Mouse (Mus musculus) G1E (cell line): ENCODE measurements at regions not wholly inside any gene's neighbourhood (a gene's known extent, or its start where the extent isn't known, plus 50 kb on each side); places are given as distances from the start of the nearest gene placed in this dataset.

Experiments
- ATAC-seq: 2 replicates; pipeline ENCODE4 v1.8.0; 2016; ENCODE audit warnings: mild to moderate bottlenecking; ENCODE audit not compliant: insufficient number of reproducible peaks, poor library complexity, low FRiP score, severe bottlenecking; ENCODE audit errors: extremely low read depth
- DNase-seq: peaks from one replicate; pipeline ENCODE4 v3.0.0; 2012; ENCODE audit warnings: low spot score
- H3K27me3 ChIP-seq: 2 replicates; pipeline ENCODE4 v1.6.1; 2012; ENCODE audit warnings: mild to moderate bottlenecking, low read length, inconsistent platforms; ENCODE audit not compliant: insufficient read depth
- H3K36me3 ChIP-seq: replicated peaks from 2 replicates; pipeline ENCODE3; 2012; ENCODE audit warnings: mild to moderate bottlenecking, inconsistent platforms
- H3K4me1 ChIP-seq: 2 replicates; pipeline ENCODE4 v1.6.1; 2012; ENCODE audit warnings: low read depth, low read length, inconsistent platforms, mixed read lengths; ENCODE audit not compliant: insufficient read depth
- H3K4me3 ChIP-seq: 2 replicates; pipeline ENCODE4 v1.5.1; 2012; ENCODE audit warnings: low read depth, mild to moderate bottlenecking, inconsistent platforms, low read length, moderate library complexity, mixed read lengths
- H3K9me3 ChIP-seq: replicated peaks from 2 replicates; pipeline ENCODE4 v1.6.1; 2012; ENCODE audit warnings: inconsistent platforms
- CTCF ChIP-seq: IDR thresholded peaks from 2 replicates; pipeline ENCODE4 v1.5.1; 2012; ENCODE audit warnings: low read depth, low read length, inconsistent platforms, mixed read lengths
- GATA1 ChIP-seq: IDR thresholded peaks from 2 replicates; pipeline ENCODE4 v1.6.1; 2012; ENCODE audit warnings: borderline replicate concordance, low read length, inconsistent platforms, mixed read lengths
- GATA2 ChIP-seq: IDR thresholded peaks from 2 replicates; pipeline ENCODE4 v1.6.1; 2012; ENCODE audit warnings: low read depth, low read length, inconsistent platforms, borderline replicate concordance
- POLR2AphosphoS5 ChIP-seq: IDR thresholded peaks from 2 replicates; pipeline ENCODE4 v1.6.1; 2012; ENCODE audit warnings: low read depth, low read length, inconsistent platforms; ENCODE audit not compliant: insufficient replicate concordance
- TAL1 ChIP-seq: conservative IDR thresholded peaks from 2 replicates; pipeline ENCODE4 v1.6.1; 2012; ENCODE audit warnings: low read depth, low read length, inconsistent platforms, mixed read lengths

GRCm38 (mm10) chr12:35287570-35287969 is 240.6 kb downstream of the Snx13 start:
- DNase-seq (no peak), ATAC-seq (no peak)
- Histone ChIP-seq H3K4me3 (no peak overlapping the region), H3K4me1 (no peaks in the 10 kb centered on the region), H3K9me3 (peaks cover 4% of the 10 kb centered on the region; the same call in 1 of the 2 replicates), H3K27me3 (no peaks in the 10 kb centered on the region), H3K36me3 (no peaks in the 10 kb centered on the region)
- no peak for TF ChIP-seq POLR2AphosphoS5
- TF ChIP-seq TAL1 = no peak
- TF ChIP-seq GATA2 = no peak
- no peak for TF ChIP-seq GATA1
- TF ChIP-seq CTCF = no peak

- Histone ChIP-seq H3K9me3 (peaks cover 3% of the 10 kb centered on the region; the same call in 1 of the 2 replicates), H3K27me3 (no peaks in the 10 kb centered on the region), H3K4me3 (no peak overlapping the region), H3K4me1 (no peaks in the 10 kb centered on the region), H3K36me3 (no peaks in the 10 kb centered on the region)
- ATAC-seq = no peak
- no peak for TF ChIP-seq GATA2
- TF ChIP-seq GATA1 = no peak
- no peak for TF ChIP-seq POLR2AphosphoS5
- TF ChIP-seq TAL1 = no peak
- no peak for TF ChIP-seq CTCF
- no peak for DNase-seq
Measured at GRCm38 (mm10) chr12:35286974-35287553, 240.1 kb downstream of the Snx13 start.

- TF ChIP-seq GATA2 (no peak), CTCF (no peak), GATA1 (no peak), POLR2AphosphoS5 (no peak), TAL1 (no peak)
- Histone ChIP-seq H3K4me3 (no peak overlapping the region), H3K27me3 (no peaks in the 10 kb centered on the region), H3K9me3 (no peaks in the 10 kb centered on the region), H3K4me1 (no peaks in the 10 kb centered on the region), H3K36me3 (no peaks in the 10 kb centered on the region)
- ATAC-seq (no peak), DNase-seq (no peak)
Measured at GRCm38 (mm10) chr12:35284345-35284744, 237.4 kb downstream of the Snx13 start.

GRCm38 (mm10) chr12:35283925-35284324 is 236.9 kb downstream of the Snx13 start:
- ATAC-seq (no peak), DNase-seq (no peak)
- Histone ChIP-seq H3K4me1 (no peaks in the 10 kb centered on the region), H3K27me3 (no peaks in the 10 kb centered on the region), H3K36me3 (no peaks in the 10 kb centered on the region), H3K4me3 (no peak overlapping the region), H3K9me3 (no peaks in the 10 kb centered on the region)
- TF ChIP-seq CTCF (no peak), POLR2AphosphoS5 (no peak), GATA1 (no peak), GATA2 (no peak), TAL1 (no peak)

- Histone ChIP-seq H3K36me3 (no peaks in the 10 kb centered on the region), H3K9me3 (no peaks in the 10 kb centered on the region), H3K27me3 (no peaks in the 10 kb centered on the region), H3K4me1 (no peaks in the 10 kb centered on the region), H3K4me3 (no peak overlapping the region)
- ATAC-seq (no peak), DNase-seq (no peak)
- no peak for TF ChIP-seq TAL1
- no peak for TF ChIP-seq GATA1
- no peak for TF ChIP-seq POLR2AphosphoS5
- TF ChIP-seq GATA2 = no peak
- no peak for TF ChIP-seq CTCF
Measured at GRCm38 (mm10) chr12:35283407-35283806, 236.4 kb downstream of the Snx13 start.

- H3K9me3 ChIP-seq = no peaks in the 10 kb centered on the region; the same call in 1 of the 2 replicates
- no peaks in the 10 kb centered on the region for H3K27me3 ChIP-seq
- no peaks in the 10 kb centered on the region for H3K36me3 ChIP-seq
- TF ChIP-seq CTCF (no peak), POLR2AphosphoS5 (no peak), GATA1 (no peak), TAL1 (no peak), GATA2 (no peak)
- DNase-seq (no peak), ATAC-seq (no peak)
- H3K4me1 ChIP-seq = no peaks in the 10 kb centered on the region
- H3K4me3 ChIP-seq = no peak overlapping the region
Measured at GRCm38 (mm10) chr12:35269465-35269864, 222.5 kb downstream of the Snx13 start.

- no peak for DNase-seq
- no peak overlapping the region for H3K4me3 ChIP-seq
- no peak for ATAC-seq
- no peaks in the 10 kb centered on the region for H3K36me3 ChIP-seq
- TF ChIP-seq GATA1 (no peak), GATA2 (no peak), CTCF (no peak), POLR2AphosphoS5 (no peak), TAL1 (no peak)
- H3K4me1 ChIP-seq = no peaks in the 10 kb centered on the region
- no peaks in the 10 kb centered on the region for H3K27me3 ChIP-seq
- no peaks in the 10 kb centered on the region; the same call in 1 of the 2 replicates for H3K9me3 ChIP-seq
Measured at GRCm38 (mm10) chr12:35268006-35268405, 221.0 kb downstream of the Snx13 start.
